Mouse (Mus musculus) heart, adult 11 months (tissue): ENCODE results near the gene Jrkl.

Experiments used
- DNase-seq: peaks from one replicate; pipeline ENCODE4 v3.0.0; 2022

Jrkl gene

DNA sequence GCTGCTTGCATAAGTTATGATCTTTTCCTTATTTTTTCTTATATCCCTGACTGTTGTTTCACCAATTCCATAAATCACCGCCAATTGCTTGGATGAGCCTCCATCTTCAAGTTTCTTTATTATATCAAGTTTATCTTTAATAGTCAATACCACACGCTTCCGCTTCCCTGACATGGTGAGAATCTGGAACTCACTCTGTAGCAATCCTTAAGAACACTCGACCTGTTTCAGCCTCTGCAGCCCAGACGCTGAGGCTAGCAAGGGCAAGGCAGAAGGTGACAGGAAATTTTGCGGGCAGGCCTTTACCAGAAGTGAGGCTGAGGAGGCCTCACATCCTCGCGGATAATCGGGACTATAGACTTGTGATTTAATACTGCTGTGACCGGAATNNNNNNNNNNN, at the start of gene Jrkl:
Jrkl (minus strand) TSS at position 349 of the 400 bp plus-strand sequence.
- peak; percentile 91 for DNase-seq

DNA sequence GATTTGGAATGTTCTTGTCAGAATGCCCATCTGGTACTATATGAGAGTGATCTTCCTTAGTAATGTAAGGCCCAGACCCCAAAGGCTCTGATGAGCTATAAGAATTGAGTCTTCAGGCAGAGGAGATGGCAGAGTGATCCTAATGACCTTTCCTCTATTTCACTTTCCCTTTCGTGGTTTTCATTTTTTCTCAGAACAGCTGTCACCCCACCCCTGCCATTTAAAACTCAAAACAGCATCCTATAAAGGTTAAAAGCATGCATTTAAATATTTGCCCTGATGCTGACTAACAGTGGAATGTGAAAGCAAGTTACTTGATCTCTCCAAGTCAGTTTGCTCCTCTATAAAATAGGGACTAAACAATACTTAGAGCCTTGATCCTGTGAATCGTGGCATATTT, 41.9 kb upstream of the Jrkl start:
- no peak for DNase-seq

DNA sequence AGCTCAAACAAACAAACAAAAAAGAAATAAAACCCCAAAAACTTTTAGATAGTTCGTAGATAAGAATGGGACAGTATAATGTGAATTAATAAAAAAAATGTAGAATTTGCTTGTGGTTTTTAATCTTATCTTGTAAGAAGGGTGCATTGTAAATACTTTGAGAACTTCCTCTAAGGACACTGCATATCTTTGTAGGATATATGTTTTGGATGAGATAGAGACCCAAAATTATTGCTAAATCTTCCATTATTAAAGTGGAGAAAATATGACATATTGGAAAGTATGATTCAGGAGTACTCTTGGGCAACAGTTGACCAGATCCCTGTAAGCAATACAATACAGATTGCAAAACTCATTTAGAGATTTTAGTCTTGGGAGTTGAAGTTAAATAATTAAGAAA, 27.6 kb upstream of the Jrkl start:
- DNase-seq: no peak

DNA sequence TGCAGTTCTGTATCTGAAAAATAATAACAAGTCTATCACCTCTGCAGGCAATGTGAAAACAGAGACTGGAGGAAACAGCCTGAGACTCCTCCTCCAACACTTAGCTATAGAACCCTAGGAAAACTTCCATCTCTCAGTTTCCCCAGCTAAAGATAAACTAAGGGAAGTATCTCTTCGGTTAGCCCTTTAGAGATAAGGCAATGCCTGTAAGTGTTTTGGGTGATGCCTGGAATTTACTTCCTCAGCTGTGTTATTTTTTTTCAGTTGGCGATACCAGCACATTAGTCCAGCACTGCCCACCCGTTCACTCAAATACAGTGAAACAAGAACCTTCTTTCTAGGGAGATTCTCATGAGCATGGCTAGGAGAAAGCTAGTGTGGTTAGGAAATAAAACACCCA, 15.4 kb upstream of the Jrkl start:
- peak; percentile 43 for DNase-seq

DNA sequence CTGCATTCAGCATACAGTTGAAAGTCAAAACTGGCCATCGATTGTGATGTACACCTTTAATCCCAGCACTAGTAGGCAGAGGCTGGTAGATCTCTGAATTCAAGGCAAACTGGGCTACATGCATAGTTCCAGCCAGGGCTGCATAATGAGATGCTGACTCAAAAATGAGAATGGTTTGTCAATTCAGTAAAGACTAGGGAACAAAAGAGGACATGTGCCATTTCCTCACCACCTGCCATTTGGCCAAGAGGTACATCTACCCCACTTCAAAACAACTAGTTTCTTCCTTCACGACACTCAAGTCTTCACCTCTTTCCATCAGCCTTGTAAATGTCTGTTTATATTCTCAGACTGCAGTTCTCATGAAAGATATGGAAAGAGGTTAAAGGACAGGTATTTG, 12.5 kb upstream of the Jrkl start:
- DNase-seq: no peak

DNA sequence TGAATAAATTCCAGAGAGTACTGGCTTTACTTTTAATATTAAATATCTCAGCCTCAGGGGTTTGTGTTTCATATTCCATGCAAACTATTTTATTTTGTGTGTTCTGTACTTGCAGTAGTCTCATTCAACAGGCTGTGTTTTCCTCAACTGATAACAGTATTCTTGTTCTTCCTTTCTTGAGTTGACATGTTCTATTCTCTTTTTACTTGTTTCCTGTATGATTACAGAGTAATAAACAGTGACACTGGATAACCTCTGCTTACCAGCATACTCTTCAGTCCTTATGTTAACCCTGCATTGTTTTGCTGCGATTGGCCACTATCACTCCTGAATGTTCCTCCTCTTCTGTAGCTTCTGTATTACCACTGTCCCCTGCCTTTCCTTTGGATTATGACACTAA, 11.1 kb upstream of the Jrkl start:
- no peak for DNase-seq

DNA sequence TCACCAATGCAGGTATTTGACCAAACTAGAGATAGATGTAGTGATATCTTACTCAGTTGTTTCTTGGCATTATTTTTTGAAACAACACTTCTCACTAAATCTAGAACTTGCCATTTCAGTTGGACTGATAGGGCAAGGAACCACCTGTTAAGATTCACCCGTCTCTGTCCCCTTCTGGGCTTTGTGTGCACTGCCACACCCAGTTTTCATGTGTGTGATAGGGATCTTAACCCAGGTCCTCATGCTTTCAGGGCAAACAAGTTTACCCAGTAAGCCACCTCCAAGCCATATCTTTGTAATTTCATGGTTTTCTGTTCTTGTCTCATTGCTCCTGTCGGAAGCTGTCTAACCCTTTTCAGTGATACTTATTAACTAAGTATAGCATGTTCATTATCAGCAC, 5.6 kb upstream of the Jrkl start:
- DNase-seq: peak; percentile 48

DNA sequence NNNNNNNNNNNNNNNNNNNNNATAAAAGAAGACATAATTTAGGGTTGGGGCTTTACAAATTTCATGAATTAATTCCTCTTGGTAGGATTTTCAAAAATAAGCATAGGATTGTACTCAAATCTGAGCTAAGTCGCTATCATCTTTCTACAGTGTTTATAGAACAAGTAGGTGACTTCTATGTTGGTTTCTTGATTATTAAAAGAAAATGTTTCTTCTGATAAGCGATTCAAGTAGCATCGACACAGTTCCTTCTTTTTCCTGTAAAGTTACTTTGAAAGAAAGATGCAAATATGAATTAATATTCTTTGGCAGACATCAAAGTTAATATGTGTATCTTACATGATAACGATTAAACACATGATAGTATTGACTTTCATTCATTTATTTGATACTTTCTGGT, 2.5 kb upstream of the Jrkl start:
- no peak for DNase-seq

DNA sequence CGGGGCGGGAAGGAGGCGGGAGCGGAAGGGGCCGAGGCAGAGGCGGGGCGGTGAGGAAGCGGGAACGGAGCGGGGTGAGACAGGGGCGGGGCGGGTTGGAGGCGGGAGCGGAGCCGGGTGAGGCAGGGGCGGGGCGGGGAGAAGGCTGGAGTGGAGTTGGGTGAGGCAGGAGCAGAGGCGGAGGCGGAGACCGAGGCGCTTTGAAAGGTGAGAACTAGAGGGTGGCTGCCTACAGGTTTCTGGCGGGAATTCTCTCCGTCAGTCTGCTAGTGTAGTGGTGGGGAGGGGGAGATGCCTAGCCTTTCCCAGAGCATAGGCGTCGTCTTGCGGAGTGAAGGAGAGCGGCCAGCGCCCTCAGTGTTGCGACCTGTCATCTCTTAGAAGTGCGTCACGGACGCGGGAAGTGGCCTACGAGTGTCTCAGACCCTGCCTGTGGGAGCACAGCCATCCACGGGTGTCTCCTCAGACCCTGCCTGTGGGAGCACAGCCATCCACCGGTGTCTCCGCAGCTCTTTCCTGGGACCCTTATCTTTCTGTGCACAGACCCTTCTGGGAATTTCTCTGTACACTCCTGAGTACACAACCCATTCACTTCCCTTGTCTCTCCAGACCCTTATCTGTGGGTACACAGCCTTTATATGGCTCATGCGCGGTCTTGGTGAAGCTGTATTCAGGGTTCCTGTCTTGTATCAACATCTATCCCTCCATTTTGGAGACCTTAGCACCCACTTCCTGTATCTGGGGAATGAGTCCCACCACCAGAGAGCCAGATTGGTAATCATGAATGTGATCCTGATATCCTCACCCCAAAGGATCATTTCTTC, 1.4 kb upstream of the Jrkl start, which contains the start of gene Ccdc82:
Ccdc82 (plus strand) TSS at position 141 of the 824 bp plus-strand sequence.
- DNase-seq: peak; percentile 99

DNA sequence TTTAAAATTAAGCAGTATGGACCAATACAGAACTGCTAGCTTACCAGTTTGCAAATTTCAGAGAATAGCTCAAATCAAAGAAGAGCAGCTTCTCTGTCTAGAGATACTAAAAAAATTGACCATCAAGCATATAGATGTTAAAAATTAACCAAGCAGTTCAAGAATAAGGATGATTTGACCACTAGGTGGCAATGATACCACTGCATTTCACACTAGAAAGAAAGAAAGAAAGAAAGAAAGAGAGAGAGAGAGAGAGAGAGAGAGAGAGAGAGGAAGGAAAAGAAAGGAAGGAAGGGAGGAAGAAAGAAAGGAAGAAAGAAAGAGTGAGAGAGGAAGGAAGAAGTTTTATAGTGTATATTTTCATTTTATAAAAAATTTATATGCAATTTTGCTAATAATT, 3.3 kb downstream of the Jrkl start:
- no peak for DNase-seq

DNA sequence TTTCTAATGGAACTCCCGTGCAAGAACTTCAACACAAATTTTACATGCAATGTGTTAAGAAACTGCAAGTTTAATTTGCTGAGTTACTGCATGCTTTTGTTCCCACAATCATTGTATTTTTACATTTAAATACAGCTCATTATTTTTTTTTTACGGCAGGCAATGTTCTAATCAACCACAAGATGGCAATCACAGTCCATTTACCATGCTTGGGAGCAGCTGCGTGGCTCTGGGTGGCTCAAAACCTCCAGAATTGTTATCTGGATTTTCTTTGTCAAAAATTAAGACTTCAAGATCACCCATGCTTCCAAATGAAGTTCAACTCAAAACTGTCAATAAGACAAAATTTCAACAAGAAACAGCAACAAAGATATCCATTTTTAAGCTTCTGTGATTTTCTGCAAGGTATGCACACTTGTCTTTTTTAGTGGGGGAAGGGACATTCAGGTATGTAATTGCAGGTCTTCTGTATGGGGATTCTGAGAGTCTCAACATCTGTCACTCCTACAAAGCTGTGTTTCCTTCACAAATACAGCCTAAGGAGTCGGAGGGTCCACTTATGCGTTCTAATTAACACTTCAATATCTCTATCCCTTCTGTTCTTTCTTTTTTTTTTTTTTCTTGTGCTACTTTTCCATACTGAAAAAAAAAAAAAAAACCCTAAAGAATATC, 13.9 kb downstream of the Jrkl start:
- DNase-seq: no peak

DNA sequence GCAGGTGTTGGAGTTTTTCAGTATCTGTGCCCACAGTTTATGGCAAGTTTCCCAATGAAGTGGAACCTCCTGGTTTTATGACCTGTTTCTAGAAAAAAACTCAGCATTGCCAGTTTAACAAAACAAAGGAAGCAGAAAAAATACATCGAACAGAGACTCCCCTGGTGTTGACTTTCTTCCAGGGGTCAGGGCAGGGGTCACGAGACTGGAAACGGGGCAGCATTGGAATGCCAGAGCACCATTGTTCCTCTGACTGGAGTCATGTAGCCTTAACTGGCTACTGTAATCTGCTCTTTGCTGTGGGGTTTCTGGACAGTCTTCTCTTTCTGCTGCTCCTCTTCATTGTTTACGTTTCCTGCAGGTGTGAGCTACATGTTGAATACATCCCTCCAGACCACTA, 15.1 kb downstream of the Jrkl start:
- DNase-seq: peak; percentile 37

DNA sequence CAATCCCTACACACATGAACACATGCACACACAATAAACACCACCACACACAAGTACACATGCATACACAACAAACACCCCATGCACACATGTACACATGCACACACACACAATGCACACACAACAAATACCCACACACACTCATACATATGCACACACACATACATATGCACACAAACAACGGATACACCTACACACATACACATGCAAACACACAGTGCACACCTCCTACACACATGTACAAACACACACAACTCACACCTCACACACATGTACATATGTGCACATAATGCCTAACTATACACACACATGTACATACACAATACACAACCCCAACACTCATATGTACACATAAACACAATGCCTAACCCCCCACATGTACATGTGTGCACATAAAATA, 19.8 kb downstream of the Jrkl start:
- no peak for DNase-seq

DNA sequence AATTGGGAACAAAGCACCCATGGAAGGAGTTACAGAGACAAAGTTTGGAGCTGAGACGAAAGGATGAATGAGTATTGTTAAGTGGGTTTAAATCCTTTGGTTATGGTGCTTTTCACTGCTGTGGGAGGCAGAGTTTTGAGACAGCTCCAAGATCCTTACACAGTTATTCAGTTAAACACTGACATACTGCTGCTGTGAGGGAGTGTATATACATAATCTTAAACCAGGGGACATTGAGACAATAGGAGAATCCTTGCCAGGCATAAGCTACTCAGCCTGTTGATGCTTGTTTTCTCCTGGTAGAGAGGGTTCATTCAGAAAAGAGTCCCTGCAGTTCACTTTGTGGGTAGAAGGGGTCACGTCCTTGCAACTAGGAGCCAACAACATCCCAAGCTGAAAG, 39.3 kb downstream of the Jrkl start:
- no peak for DNase-seq

DNA sequence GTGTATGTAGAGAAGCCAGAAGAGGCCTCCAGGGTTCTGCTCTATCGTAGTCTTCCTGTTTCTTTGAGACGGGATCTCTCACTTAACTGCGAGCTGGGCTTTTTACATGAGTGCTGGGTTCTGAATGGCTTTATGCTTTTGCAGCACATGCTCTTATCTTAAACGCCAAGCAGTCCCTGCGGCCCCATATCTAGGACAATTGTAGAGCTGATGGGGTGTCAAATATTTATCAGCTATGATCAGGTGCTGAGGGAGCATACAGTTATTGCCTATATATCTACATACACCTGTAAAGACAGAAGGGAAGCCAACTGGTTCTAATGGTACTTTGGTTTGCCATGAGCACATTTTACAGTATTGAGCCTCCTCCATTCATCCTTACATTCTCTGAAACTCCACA, 41.9 kb downstream of the Jrkl start:
- peak; percentile 22 for DNase-seq

DNA sequence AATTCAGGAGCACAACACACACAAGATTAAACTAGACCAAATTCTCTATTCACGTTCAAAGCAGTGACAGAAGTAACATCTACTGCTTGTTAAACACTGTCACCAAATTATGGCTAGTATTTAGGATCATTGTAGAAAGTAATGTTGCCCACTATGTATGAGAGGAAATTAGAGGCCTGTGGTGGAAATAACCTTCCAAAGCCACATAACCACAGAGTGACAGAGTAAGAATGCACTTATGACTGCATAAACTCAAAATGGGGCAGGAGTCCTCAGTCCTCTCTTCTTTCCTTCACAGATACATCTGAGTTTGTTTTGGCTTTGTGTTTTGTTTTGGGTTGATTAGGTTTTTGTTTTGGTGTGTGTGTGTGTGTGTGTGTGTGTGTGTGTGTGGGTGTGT, 42.5 kb downstream of the Jrkl start:
- no peak for DNase-seq

DNA sequence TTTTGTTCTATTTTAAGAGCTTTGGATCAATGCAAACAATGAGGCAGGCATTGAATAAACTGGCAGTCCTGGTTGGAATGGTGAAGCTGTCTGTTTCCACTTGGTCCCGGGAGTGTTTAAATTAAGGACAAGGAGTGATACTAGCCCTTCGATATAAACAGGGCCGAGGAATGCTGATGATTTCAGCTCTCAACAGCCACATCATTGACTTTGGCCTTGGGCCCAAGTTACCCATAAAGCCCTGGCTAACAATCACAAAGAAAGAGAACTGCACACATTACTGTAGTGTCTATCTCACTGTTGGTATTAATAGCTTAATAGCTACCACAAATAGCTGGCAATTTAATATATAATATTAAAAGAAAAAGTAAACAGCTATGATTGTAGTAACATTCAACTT, 45.5 kb downstream of the Jrkl start:
- no peak for DNase-seq

DNA sequence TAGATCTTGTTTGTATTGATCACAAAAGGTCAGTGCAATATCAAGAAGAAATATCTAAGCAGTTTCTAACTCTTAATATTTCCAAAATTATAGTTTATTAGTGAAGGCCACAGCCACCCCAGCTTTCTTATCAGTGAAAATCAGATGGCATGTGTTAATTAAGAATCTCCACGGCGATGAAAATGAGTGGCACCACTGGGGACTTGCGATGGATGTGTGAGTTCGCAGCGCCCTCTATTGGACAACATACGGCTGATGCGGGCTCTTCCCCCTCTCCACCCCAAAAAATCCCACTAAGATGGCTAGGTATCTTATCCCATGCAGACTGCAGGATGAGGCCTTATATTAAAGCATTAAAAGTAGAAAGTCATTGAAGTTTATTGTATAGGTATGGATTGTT, 49.9 kb downstream of the Jrkl start:
- peak; percentile 28 for DNase-seq

DNA sequence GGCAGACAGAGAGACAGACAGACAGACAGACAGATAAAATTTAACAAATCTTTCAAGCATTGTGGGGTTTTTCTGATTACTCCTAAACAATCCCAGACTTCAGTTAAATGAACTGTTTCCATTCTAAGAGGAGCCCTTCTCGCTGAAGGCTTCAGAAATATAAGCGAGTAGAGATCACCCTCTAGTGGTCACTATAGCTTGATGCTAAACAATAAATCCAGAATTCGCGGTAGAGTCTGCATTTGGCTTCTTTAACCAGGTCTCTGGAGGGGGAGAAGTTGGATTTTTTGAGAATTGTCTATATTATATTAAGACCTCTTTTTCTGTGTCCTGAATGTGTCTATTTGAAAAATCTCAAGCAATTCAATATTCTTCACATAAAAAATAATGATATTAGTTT, 50.4 kb downstream of the Jrkl start:
- DNase-seq: peak; percentile 25

DNA sequence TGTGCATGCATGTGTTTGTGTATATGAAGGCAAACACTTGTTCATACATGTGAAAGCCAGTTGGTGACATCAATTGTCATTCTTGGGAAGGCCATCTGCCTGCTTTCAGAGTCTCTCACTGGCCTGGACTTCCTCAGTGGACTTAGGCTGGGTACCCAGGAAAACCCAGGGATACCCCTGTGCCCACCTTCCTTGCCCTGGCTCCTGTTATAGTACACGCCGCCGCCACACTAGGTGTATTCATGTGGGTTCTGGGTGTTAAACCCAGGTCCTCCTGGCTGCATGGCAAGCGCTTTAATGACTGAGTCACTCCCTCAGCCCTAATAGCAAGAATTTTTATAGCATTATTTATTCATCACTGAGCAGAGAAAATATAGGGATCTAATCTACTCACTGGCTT, 51.0 kb downstream of the Jrkl start:
- peak; percentile 55 for DNase-seq
